Mouse (Mus musculus): ENCODE data around the gene Gar1.

Gar1 gene

DNA sequence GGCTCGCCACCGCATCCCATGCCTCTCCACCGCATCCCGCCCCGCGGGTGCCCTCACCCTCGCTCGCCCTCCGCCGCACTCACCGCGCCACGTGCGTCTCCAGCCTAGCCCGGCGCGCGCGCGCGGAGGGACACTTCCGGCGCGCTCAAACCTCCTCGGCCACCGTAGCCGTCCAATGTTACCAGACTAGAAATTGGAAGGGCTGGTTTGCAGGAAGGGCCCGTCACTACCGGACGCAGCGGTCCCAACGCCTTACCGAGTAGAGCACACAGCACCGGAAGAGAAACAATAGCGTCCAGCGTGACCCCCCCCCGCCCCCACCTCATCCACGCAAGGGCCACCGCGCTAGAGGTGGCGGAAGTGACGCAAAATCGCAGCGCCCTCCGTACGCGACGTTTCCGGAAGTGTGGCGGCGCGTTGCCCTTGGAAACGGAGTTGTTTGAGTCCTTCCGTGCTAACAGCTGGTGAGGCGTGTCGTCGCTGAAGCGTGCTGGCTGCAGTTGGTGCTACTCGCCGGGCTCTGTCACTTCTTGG lies at the start of gene Gar1:
Gene Gar1, minus strand, starts transcription at position 362 of the 534 bp plus-strand sequence.
- in situ Hi-C loops (cut with MboI, MseI) = no loop called here

DNA sequence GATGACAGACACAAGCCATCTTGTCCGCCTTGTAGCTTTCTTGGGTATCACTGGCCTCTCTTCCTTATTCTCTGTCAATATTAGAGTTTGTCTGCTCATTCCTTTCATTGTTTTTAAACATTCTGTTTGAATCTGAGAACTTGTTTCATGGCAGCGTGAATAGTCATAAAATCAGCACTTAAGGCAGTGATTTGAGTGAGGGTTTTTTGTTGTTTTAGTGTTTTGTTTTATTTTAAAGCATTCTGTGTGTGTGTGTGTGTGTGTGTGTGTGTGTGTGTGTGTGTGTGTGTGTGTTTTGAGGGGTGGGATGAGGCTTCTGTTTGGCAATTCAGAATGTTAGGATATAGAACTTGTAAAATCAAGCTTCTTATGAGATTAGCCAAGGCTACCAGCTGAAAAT lies 48.7 kb upstream of the Gar1 start:
- in situ Hi-C loops (cut with MboI, MseI) = no loop called here

DNA sequence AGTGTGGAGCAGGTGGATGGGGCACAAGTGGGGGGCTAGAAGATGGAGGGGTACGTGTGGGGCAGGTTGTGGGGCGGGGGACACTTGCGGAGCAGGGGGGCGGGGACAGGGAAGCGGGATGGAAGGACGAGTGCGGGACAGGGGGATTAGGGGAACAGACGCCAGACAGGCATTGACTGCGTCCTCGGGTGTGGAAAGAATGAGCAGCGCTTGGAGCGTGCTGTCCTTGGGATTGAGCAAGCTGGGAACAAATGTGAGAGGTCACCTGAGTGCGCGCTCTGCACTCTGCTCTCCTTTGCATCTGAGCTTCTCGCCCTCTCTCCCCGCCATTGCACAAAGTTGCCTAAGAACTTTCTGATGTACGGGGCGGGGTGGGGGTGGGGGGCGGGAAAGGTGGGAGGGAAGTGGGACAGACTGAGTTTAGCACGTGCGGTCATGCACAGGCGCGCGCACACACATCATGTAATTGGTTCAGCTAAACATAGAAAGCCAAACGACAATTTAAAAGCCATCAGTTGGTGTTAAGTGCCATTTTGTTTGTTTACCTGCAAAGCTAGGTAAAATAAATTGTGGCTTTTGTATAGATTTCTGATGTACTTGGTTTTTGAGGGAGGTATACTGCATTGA lies 48.0 kb upstream of the Gar1 start:
- in situ Hi-C loops (cut with MboI, MseI) = no loop called here

DNA sequence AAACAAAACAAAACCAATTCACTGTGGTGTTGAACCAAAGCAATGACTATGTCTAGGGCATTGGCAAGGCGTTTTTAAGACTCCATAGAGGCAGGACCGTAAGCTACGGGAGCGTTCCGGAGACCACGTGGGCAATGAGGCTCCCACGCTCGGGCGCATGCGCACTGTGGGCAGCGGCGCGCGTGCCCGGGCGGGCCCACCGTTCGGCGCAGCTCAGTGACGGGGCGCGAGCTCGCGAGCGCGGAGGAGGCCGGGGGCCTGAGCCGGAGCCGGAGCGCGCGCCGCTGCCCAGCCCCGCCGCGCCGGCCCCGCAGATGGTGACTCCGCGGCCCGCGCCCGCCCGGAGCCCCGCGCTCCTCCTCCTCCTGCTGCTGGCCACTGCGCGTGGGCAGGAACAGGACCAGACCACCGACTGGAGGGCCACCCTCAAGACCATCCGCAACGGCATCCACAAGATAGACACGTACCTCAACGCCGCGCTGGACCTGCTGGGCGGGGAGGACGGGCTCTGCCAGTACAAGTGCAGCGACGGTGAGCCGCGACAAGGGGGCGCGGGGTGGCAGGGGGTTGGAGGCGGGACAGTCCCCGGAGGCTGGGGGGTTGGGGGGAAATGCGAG lies 47.3 kb upstream of the Gar1 start, which contains the start of gene Pla2g12a:
Gene Pla2g12a, plus strand, starts transcription at position 202 of the 617 bp plus-strand sequence.
- in situ Hi-C loops (cut with MboI, MseI) = no loop called here

DNA sequence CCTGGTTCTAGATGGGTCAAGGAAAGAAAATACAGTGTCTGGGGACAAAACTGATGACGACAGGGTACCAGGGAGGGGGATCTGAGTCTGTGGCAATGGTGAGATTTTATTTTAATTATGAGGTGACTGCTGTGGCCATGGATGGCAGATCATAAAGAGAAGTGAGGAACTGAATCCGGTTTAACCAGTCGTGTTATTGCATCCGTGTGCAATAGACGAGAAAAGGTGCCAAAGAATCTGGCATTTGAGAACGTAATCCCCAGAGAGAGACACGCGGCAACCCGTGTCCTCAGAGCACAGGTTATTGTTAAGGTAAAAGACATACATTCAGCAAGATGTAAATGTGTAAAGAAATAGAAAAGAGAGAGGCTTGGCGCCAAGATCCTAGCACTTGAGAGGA lies 46.1 kb upstream of the Gar1 start:
- in situ Hi-C loops (cut with MboI, MseI) = no loop called here

DNA sequence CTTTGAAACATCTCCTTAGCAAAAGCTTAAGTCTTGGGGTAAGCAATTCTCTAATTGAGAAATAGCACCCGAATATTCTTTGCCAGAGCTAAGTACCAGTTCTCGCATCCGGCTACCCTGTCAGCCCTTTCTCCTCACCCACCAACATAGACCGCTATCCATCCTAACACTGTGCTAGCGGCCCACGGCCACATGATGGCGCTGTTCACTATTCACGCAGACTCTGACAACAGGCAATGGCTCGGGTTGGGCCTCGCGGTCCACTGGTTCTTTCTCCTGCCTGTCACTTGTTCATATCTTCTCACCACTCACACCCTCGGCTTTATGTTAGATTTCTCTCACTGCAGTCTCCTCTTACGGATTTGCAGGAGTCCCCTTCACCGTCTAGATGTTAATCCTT lies 32.5 kb upstream of the Gar1 start:
- in situ Hi-C loops (cut with MboI, MseI) = loop anchor here (25.0 kb wide), 1 partner anchor 824 kb away; no protein-coding TSS in a partner anchor

DNA sequence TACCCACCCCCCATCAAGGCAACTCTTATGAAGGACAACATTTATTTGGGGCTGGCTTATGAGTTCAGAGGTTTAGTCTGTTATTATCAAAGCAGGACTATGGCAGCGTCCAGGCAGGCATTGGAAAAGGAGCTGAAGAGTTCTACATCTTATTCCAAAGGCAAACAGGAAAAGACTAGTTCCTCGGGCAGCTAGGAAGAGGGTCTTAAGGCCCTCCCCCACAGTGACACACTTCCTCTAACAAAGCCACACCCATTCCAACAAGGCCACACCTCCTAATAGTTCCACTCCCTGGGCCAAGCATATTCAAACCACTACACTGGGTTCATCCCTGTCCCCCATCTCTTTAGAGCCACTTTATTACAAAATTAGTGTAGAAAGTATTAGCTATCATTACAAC lies 31.4 kb upstream of the Gar1 start:
- in situ Hi-C loops (cut with MboI, MseI) = loop anchor here (25.0 kb wide), 1 partner anchor 825 kb away; no protein-coding TSS in a partner anchor

DNA sequence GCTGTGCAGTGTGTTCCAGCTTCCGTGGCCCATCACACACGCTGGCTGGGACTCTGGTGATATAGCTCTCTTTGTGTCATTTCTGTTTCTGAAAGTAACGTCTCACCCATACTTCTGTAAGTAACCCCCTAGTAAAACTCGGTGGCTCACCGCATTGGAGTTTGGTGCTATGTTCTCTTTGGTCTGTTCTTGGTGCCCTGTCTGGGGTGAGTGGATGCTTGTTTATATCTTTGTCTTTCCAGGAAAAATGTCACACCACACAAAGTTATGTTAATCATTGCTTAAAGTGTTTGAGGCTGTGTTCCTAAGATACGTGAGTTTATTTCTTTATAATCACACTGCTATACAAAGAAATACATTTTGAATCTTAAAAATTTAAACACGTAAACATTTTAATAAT lies 15.7 kb upstream of the Gar1 start:
- in situ Hi-C loops (cut with MboI, MseI) = no loop called here

DNA sequence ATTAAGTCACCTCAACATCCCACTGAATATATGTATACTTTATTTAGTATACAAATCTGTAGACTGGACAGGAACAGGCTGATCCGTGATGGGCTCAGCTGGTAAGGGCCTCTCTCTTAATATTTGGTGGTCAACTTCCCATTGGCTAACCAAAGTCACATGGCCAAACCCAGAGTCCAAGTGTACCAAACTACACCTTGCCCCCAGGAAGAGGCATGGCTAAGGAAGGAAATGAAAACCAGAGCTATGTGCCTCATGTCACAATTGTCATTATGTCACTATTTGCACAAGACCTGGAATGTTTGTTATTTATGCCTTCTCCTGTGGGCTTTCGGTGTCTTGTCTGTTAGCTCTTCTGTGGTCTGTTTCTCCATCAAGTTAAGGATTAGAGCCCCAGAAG lies 14.7 kb upstream of the Gar1 start:
- in situ Hi-C loops (cut with MboI, MseI) = no loop called here

DNA sequence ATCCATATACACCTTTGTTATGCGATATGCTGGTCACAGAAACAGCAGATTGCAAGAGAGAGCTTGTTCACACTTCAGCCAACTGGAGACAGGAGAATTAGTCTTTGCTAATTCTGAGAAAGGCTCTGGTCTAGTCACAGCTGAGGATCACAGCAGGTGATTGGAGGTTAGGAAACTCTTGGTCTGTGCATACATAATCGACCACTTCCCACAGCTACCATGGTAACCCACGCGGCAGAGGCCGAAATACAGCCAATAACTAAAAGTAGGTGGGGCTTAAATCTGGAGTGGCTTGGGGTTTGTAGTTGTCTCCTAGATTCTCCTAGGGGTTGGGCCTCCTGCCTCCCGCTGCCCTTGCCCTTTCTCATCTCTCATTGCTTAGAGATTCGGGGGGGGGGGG lies 6.8 kb upstream of the Gar1 start:
- in situ Hi-C loops (cut with MboI, MseI) = loop anchor here (5.0 kb wide), 1 partner anchor 234 kb away; no protein-coding TSS in a partner anchor

DNA sequence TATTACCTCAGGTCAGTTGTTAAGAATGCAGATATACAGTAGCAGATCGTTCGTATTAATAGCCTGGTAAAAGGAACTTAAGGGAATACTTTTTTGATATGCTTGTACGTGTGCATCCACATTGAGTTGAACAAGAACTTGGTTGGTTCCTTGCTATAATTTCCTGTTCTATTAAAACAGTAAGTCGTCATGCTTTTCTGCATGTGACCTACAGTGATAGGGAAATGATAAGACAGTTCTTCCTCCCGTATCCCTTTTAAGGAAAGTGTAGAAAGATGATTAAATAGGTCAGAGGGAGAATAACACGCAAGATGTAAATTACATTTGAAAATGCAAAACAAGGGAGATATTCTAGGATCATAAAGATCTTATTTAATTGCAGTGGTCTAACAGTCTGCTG lies 5.8 kb upstream of the Gar1 start:
- in situ Hi-C loops (cut with MboI, MseI) = loop anchor here (5.0 kb wide), 1 partner anchor 235 kb away; no protein-coding TSS in a partner anchor

DNA sequence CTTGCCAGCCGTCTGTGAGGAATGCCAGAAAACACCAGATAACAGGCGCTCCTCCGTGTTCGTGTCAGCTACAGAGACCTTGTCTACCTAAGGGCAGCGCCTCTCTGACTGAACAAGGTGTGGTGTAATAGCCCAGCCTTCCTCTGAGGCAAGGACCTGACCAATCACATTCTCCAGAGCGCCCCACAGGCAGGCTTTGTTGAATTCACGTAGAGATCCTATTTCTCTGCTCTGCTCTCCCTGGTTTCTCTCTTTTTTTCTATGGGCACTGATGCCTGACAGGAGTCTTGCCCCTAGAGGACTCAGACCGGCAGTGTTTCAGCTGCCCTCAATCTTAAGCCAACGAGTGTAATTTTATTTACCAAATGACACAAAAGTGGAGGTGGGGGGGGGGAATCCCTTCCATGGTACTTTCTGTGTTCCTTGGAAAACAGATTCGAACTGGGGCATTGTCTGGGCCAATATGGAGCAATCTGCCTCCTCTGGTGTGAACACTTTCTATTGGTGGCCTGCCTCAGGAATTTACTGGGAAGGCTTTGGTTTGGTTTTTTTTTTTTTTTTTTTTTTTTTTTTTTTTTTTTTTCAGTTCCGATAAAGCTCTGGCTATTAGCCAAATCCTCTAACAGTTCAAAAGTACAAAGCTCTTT lies 5.0 kb upstream of the Gar1 start:
- in situ Hi-C loops (cut with MboI, MseI) = loop anchor here (5.0 kb wide), 1 partner anchor 236 kb away; no protein-coding TSS in a partner anchor

DNA sequence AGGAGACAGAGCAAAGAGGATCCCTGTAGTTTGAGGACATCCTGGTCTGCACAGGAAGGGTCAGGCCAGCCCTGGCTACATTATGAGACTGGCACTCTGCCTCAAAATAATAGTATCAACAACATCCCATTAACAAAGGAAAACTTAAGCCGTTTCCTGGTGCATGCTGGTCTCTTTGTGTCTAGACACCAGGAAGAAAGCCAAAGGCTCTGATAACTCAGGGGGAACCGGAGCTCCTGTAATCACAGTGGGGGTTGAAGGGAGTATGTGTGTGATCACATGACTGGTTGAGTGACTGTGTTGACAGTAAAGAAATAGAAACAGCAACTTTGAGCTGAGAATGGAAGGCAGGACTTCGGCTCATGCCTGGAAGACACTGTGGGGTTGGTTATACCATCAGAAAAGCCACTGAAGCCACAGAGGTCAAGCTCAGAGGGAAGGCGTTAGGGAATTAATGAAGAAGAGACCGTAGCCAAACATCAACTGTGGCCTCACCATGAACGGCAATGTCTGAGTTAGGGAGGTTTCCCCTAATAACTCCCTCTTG lies 4.3 kb upstream of the Gar1 start, which contains the start of gene Cfi:
Gene Cfi, plus strand, starts transcription at position 497 of the 547 bp plus-strand sequence.
- in situ Hi-C loops (cut with MboI, MseI) = loop anchor here (5.0 kb wide), 1 partner anchor 237 kb away; no protein-coding TSS in a partner anchor

DNA sequence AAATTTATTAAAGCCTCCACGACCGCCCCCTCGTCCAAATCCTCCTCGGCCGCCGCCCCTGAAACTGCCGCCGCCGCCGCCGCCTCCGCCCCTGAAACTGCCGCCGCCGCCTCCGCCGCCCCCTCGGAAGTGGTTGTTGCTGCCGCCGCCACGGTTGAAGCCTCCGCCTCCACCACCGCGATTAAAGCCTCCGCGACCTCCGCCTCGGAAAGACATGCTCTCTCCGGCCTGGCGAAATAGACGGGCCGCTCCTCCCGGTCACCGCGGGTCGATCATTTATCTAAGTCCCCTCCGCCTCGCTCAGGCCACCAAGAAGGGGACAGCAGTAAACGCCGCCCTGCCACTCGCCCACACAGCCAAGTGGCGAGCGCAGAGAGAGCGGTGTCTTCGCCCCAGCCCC lies 570 bp downstream of the Gar1 start:
- in situ Hi-C loops (cut with MboI, MseI) = no loop called here

DNA sequence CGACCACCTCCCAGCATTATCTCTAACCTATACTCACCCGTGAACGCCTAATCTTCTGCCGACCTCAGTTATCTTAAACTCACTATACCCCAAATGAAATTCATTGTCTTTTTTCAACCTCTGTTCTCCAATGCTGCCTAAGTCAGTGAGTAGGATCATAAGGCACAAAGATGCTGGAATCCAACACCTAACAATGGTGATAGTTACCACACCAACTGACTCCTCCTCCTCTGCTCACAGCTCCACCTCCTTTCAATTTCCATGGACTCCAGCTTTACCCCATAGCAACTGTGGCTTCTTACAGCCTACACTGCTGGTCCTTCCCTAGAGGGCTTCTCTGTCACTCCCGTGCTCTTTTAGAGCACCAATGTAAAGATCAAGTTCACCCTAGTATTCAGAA lies 3.5 kb downstream of the Gar1 start:
- in situ Hi-C loops (cut with MboI, MseI) = no loop called here

DNA sequence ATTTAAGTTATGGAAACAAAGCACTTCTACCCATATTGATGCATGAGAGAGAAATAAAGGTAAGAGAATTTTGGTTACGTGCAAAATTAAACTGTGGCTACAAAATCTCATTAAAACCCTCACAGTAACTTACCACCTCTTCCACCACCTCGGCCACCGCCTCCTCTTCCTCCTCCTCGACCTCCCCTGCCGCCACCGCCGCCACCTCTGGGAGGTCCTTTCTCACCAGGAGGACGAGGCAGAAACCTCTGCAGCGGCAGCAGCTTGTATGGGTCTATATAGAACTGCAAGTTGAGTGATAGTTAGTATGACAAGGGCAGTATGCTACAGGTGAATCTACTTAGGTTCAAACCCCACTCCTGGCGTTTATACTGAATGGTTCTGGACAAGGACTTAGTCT lies 4.5 kb downstream of the Gar1 start:
- in situ Hi-C loops (cut with MboI, MseI) = no loop called here

DNA sequence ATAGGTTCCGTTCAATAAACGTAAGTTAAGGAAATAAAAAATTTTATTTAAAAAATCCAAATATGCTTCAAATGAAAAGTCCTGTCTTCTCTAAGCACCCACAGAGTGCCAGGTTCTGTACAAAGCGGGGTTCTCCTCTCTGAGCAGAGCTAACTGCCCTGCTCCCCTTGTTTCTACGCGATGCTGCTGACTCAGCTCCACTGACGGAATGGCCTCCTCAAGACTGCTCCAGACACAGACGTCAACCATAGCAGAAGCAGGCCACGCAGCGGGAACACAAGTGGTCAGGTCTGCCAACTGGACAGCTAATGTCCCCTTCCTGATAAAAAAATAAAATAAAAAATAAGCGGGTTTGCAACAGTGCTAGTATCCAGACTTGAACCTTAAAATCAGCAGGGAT lies 6.3 kb downstream of the Gar1 start:
- in situ Hi-C loops (cut with MboI, MseI) = no loop called here

DNA sequence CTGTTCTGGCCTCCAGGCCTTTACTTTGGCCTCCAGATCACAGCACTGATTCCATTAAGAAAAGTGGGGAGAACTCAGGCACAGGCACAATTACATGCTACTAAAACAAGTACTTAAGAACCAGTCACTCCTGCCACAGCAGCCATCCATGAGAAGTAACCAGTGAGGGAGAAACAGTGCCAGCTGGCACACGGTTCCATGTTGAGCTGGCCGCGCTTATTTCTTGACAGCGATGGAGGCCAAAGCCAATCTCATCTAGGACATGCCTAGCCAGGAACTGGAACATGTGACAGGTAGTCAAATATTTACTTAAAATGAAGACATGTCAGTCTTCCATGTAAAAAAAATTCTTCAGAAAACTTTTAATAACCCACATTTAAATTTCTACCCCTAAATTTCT lies 7.0 kb downstream of the Gar1 start:
- in situ Hi-C loops (cut with MboI, MseI) = no loop called here

DNA sequence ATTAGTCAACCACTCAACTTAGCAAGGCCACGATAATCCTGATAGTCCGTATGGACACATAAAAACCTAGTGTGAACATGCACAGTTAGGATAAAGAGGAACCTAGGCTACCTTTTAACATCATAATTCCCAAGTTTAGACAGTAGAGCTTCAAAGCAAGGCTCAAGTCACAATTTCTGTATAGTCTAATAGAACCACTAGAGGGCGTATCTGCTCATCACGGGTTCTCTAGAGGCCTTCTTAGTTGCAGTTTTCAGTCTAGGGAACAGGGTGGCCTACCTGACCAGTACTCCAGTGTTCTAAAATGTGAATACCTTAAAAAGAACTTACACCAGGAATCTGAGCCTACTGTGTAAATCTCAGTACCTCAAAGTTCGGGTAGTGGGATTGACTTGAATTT lies 7.9 kb downstream of the Gar1 start:
- in situ Hi-C loops (cut with MboI, MseI) = no loop called here

DNA sequence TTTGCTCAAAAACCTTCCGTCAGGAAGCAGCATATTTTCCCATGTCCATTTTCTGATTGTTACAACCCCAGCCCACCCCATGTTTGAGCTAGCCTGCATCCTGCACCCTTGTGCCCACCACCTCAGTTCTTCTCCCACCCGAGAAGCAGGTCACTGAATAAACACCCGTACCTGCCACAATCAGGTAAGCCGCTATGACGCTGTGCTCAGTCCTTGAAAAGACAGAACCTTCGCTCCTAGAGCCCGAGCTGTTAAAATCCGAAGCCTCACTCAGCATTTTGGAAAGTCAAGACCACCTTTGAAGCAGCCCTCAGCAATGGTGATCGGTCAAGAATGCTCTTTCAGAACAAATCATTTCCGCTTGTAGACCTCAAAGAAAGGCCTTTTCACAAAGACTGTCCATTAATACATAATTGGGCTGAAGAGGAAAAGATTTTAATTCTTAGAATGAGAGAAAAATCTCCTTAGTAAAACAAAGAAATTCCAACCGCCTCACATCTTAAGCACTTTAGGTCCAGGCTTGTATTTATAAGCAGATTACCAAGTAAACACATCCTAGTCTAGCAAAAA lies 8.9 kb downstream of the Gar1 start, which contains the start of gene Rrh:
Gene Rrh, minus strand, starts transcription at position 382 of the 570 bp plus-strand sequence.
- in situ Hi-C loops (cut with MboI, MseI) = no loop called here

DNA sequence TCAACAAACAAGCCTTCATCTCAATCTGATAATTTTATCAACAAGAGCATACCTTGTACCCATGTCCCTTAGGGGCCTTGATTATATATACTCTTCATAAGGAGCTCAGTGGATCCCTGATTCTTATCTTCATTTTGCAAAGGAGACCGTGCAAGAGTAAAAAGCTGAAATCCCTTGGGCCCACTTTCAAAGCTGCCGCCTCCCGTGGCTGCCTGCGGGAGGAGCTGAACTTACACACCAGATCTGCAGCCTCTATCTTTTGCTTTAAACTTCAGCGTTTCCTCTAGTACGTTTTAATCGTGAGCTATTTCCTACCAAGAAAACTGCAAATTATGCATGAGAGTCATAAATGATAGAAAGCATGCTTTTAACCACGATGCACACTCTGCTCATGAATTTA lies 9.5 kb downstream of the Gar1 start:
- in situ Hi-C loops (cut with MboI, MseI) = no loop called here

DNA sequence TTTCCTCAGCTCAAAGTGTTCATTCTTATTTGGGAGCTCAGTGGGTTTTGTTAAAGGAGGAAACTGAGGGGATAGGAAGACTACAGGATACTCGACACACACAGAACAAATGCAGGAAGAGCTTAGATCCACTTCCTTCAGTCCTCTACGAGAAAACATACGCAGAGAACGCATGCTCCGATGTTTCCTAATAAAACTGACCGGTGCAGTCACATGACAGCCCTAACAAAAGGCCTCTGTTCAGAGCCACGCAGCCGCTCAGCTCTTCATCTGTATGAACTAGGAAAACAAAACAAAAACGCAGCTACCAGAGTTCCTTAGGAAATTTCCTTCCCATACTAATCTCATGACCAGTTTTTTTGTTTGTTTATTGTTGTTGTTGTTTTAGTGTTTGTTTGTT lies 10.3 kb downstream of the Gar1 start:
- in situ Hi-C loops (cut with MboI, MseI) = no loop called here

Data from regulatory T cell (primary cell).